Mouse (Mus musculus): Measurements from ENCODE around the gene Eloa. TPM values are rescaled to one million over a fixed set of nuclear protein-coding genes. Genes with fewer than 3 reads are reported as not detected.

Eloa gene
- total and polyA plus RNA-seq, 3 experiments: 11.0 to 35.5 (median 31.1) TPM

- no peak for TF ChIP-seq CTCF (IDR thresholded peaks at IDR 0.05)
- no peak for TF ChIP-seq POLR2A (IDR thresholded peaks at IDR 0.05; ENCODE audit: insufficient read depth, low read depth, low read length)
- no peak for TF ChIP-seq EP300 (IDR thresholded peaks at IDR 0.05; ENCODE audit: insufficient read depth, low read depth, low read length)
- Histone ChIP-seq H3K4me1 (ENCODE audit: control insufficient read depth, insufficient read depth, low read length) (no peaks in the 10 kb centered on the region), H3K36me3 (ENCODE audit: control insufficient read depth, insufficient read depth, low read length) (no peaks in the 10 kb centered on the region), H3K27ac (no peak overlapping the region), H3K9ac (ENCODE audit: low read depth, low read length) (no peak overlapping the region), H3K4me3 (no peak overlapping the region), H3K79me2 (replicated peaks; ENCODE audit: control insufficient read depth, insufficient read depth, low read length) (no peaks in the 10 kb centered on the region), H3K27me3 (ENCODE audit: control insufficient read depth, insufficient read depth, low read length) (no peaks in the 10 kb centered on the region)
- WGBS: 94% methylated on average over 6 of the region's 6 CpGs
- intact Hi-C loops (cut with DNase I): no loop called here
- DNase-seq: no peak
Observed at GRCm38 (mm10) chr4:135993941-135994340, 27.6 kb downstream of the Eloa start.

DNA sequence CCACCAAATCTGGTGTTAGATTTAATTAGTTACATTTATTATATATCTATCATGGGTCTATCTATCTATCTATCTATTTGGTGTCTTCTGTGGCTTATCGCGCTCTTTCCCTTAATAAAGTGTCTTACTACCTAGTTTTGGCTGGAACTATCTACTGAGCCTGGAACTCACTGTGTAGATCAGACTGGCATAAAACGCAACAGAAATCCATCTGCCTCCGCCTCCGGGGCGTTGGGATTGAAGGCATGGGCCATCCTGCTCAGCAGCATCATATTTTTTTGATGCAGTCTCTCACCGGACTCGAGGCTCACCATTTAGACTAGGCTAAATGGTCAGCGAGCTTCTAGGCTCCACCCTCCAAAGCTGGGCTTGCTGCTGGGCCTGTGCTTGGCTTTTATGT, 33.8 kb downstream of the Eloa start:
- H3K4me3 ChIP-seq: peak overlapping the region; percentile 96
- intact Hi-C loops (cut with DNase I): loop anchor here (5.0 kb wide), 2 partner anchors 35 to 65 kb away; partner anchors contain the start of genes Eloa and Rpl11
- H3K36me3 ChIP-seq (ENCODE audit: control insufficient read depth, insufficient read depth, low read length): no peaks in the 10 kb centered on the region
- TF ChIP-seq POLR2A (IDR thresholded peaks at IDR 0.05; ENCODE audit: insufficient read depth, low read depth, low read length) (no peak), EP300 (IDR thresholded peaks at IDR 0.05; ENCODE audit: insufficient read depth, low read depth, low read length) (no peak), CTCF (IDR thresholded peaks at IDR 0.05) (no peak)
- H3K27me3 ChIP-seq (ENCODE audit: control insufficient read depth, insufficient read depth, low read length): no peaks in the 10 kb centered on the region
- peaks cover 4% of the 10 kb centered on the region for H3K4me1 ChIP-seq (ENCODE audit: control insufficient read depth, insufficient read depth, low read length)
- no peaks in the 10 kb centered on the region for H3K79me2 ChIP-seq (replicated peaks; ENCODE audit: control insufficient read depth, insufficient read depth, low read length)
- DNase-seq: no peak
- H3K9ac ChIP-seq (ENCODE audit: low read depth, low read length): no peak overlapping the region
- H3K27ac ChIP-seq: peak overlapping the region; percentile 90
- WGBS: 72% methylated on average over 9 of the region's 9 CpGs

DNA sequence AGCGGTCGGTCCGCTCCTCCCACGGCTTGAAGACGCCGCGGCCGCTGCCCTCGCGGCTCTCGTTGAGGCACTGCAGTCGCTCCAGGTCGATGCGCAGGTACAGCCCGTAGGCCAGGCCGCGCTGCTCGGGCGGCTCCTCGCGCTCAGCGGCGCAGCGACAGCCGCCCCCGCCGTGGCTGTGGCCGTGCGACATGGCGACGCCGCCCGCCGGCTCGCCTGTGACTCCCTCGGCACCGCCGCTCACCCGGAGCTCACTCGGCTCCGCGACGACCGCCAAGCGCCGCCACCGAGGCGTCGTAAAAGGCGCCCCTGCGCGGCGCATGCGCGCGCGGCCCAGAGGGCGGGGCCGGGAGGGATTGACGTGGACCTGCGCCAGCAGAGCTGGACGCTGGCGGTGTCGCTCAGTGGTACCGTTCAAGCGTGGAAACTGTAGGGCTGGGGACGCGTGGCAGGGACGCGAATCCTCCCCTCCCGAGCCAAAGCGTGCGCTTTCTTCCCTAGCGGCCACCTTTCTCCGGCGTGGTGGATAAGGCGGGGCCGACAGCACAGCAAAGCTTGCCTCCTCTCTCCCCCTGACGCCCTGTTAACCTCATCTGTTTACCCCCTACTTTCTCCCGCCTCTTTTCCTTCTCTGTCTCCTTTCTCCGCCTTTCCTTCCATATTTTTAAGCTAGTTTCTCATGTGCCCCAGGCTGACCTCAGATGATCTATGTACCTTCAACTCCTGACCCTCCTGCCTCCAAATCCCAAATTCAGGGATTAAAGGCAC, 34.4 kb downstream of the Eloa start, which contains the start of gene Pithd1:
Pithd1 (minus strand) TSS at position 322 of the 768 bp plus-strand sequence.
- H3K4me3 ChIP-seq: peak within 1 kb of the TSS; percentile 96
- H3K4me1 ChIP-seq (ENCODE audit: control insufficient read depth, insufficient read depth, low read length): peaks cover 4% of the 10 kb centered on the region
- peak within 1 kb of the TSS; percentile 100 for H3K9ac ChIP-seq (ENCODE audit: low read depth, low read length)
- no peaks in the 10 kb centered on the region for H3K36me3 ChIP-seq (ENCODE audit: control insufficient read depth, insufficient read depth, low read length)
- intact Hi-C loops (cut with DNase I): loop anchor here (5.0 kb wide), 2 partner anchors 35 to 65 kb away; partner anchors contain the start of genes Eloa and Rpl11
- peak; percentile 95 for DNase-seq
- under 1% methylated on average over 69 of the region's 81 CpGs for WGBS
- no peaks in the 10 kb centered on the region for H3K27me3 ChIP-seq (ENCODE audit: control insufficient read depth, insufficient read depth, low read length)
- peak within 1 kb of the TSS; percentile 90 for H3K27ac ChIP-seq
- no peaks in the 10 kb centered on the region for H3K79me2 ChIP-seq (replicated peaks; ENCODE audit: control insufficient read depth, insufficient read depth, low read length)
- TF ChIP-seq POLR2A (IDR thresholded peaks at IDR 0.05; ENCODE audit: insufficient read depth, low read depth, low read length) (peak; percentile 92), EP300 (IDR thresholded peaks at IDR 0.05; ENCODE audit: insufficient read depth, low read depth, low read length) (0 out of 2 replicates have a peak, but pooled peaks have one; percentile 8), CTCF (IDR thresholded peaks at IDR 0.05) (peak; percentile 63)

DNA sequence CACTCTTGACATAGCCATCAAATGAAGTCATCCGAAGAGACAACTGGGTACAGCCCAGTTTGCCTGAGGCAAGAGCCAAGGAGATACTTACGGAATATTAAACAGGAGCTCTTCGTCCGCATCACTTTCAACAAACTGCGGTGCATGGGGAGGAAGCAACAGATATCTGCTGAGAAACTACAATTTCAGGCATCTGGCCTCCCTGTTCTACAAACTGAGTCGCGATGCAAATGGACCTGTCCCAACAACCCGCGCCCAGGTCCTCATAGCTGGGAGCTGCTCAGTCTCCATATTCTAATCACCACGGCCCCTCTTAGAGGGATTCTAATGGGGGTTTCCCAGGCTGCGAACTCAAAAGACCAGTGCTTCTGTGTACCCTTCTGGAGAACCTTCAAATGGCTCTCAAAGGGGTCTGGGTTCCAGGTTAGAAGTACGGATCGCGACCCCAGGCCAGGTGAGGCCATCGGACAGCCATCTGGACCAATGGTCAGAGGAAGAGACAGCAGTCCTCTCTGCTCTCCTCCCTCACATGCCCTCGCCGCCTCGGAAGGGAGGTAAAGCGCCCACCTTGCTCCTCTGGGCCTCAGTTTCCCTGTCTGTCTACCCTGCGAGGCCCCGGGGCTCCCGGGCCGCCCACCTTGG, 35.1 kb downstream of the Eloa start:
- TF ChIP-seq CTCF (IDR thresholded peaks at IDR 0.05): no peak
- TF ChIP-seq EP300 (IDR thresholded peaks at IDR 0.05; ENCODE audit: insufficient read depth, low read depth, low read length): no peak
- no peak for TF ChIP-seq POLR2A (IDR thresholded peaks at IDR 0.05; ENCODE audit: insufficient read depth, low read depth, low read length)
- Histone ChIP-seq H3K36me3 (ENCODE audit: control insufficient read depth, insufficient read depth, low read length) (no peaks in the 10 kb centered on the region), H3K4me3 (peak overlapping the region; percentile 96), H3K79me2 (replicated peaks; ENCODE audit: control insufficient read depth, insufficient read depth, low read length) (no peaks in the 10 kb centered on the region), H3K9ac (ENCODE audit: low read depth, low read length) (peak overlapping the region; percentile 97), H3K4me1 (ENCODE audit: control insufficient read depth, insufficient read depth, low read length) (peaks cover 4% of the 10 kb centered on the region), H3K27me3 (ENCODE audit: control insufficient read depth, insufficient read depth, low read length) (no peaks in the 10 kb centered on the region), H3K27ac (peak overlapping the region; percentile 90)
- no peak for DNase-seq
- intact Hi-C loops (cut with DNase I): loop anchor here (5.0 kb wide), 2 partner anchors 36 to 66 kb away; partner anchors contain the start of genes Eloa and Rpl11
- 10% methylated on average over 23 of the region's 23 CpGs for WGBS

DNA sequence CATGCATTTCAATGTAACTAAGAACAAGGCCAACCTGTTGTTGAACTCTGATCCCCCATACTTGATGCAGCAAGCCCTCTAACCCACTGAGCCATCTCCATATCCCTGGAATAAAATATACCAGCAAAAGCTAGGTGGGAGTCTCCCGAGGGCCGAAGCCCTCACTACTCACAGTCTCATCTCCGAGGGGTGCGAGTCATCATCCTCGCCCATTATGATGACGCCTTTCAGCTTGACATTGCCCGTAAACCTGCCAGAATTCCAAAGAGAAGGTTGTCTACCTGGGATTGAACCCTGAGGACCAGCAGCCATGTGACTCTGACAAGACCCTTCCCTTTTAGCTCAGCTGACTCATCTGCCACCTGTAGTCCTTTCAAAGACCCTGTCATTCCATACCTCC, 35.8 kb downstream of the Eloa start:
- no peak overlapping the region for H3K4me3 ChIP-seq
- DNase-seq: no peak
- no peak for TF ChIP-seq POLR2A (IDR thresholded peaks at IDR 0.05; ENCODE audit: insufficient read depth, low read depth, low read length)
- WGBS: 88% methylated on average over 7 of the region's 7 CpGs
- intact Hi-C loops (cut with DNase I): loop anchor here (5.0 kb wide), 2 partner anchors 37 to 67 kb away; partner anchors contain the start of genes Eloa and Rpl11
- no peak overlapping the region for H3K27ac ChIP-seq
- no peaks in the 10 kb centered on the region for H3K79me2 ChIP-seq (replicated peaks; ENCODE audit: control insufficient read depth, insufficient read depth, low read length)
- no peak overlapping the region for H3K9ac ChIP-seq (ENCODE audit: low read depth, low read length)
- H3K27me3 ChIP-seq (ENCODE audit: control insufficient read depth, insufficient read depth, low read length): no peaks in the 10 kb centered on the region
- peaks cover 4% of the 10 kb centered on the region for H3K4me1 ChIP-seq (ENCODE audit: control insufficient read depth, insufficient read depth, low read length)
- no peaks in the 10 kb centered on the region for H3K36me3 ChIP-seq (ENCODE audit: control insufficient read depth, insufficient read depth, low read length)

Data from heart, adult 2 months (tissue).